Mouse (Mus musculus): ENCODE data around the gene 2210407C18Rik. TPM values are rescaled to one million over a fixed set of nuclear protein-coding genes. Genes with fewer than 3 reads are reported as not detected.

Gene 2210407C18Rik
- total and polyA plus RNA-seq, 3 experiments, result not detected

- no peak overlapping the region for H3K4me3 ChIP-seq (ENCODE audit: control insufficient read depth in 1 of 2, insufficient read depth in 1 of 2, low read depth in 2 of 2, low read length in 2 of 2)
- H3K27me3 ChIP-seq (ENCODE audit: control insufficient read depth in 1 of 2, insufficient read depth in 2 of 2, low read length in 2 of 2), result peaks cover 8 to 38% of the 10 kb centered on the region in 2 experiments
- no peak for TF ChIP-seq MAFK (IDR thresholded peaks at IDR 0.05; ENCODE audit: borderline replicate concordance, low read depth, low read length)
- TF ChIP-seq POLR2AphosphoS5 (IDR thresholded peaks at IDR 0.05; ENCODE audit: borderline replicate concordance, low read depth, low read length), result no peak
- no peak for TF ChIP-seq MAZ (IDR thresholded peaks at IDR 0.05; ENCODE audit: low read depth, low read length)
Measured at GRCm38 (mm10) chr11:58618369-58618768, 2.5 kb upstream of the 2210407C18Rik start.

DNA sequence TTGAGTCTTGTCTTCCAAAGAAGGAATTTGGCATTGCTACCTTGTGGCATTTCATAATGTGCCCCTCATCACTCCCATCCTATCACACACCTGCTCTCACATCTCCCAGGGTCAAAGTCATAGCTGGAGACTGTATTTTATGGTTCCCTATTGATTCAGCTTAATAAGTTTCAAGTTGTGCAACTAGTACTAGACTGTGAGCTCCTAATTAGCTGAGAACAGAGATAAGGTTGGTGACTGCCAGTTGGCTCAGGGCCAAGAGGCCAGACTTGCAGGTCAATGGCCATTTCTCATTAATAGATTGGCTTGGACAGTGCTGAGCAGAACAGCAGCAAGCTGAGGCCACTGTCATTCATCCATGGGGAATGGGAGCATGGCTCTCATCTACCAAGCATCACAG, 1.3 kb downstream of the 2210407C18Rik start:
- H3K79me2 ChIP-seq (ENCODE audit: control insufficient read depth, insufficient read depth, low read length, poor library complexity), result no peaks in the 10 kb centered on the region
- H3K9me3 ChIP-seq (replicated peaks; ENCODE audit: insufficient read depth, low read length), result no peaks in the 10 kb centered on the region
- no peak overlapping the region for H3K27ac ChIP-seq (ENCODE audit: control insufficient read depth, low read depth, low read length)
- no peak overlapping the region for H3K4me3 ChIP-seq (ENCODE audit: control insufficient read depth in 1 of 2, insufficient read depth in 1 of 2, low read depth in 2 of 2, low read length in 2 of 2)
- no peaks in the 10 kb centered on the region for H3K4me1 ChIP-seq (ENCODE audit: control insufficient read depth in 1 of 2, insufficient read depth in 2 of 2, low read length in 2 of 2)
- H3K9ac ChIP-seq (ENCODE audit: control insufficient read depth, low read depth, low read length, poor library complexity, severe bottlenecking), result no peak overlapping the region
- no peaks in the 10 kb centered on the region for H3K36me3 ChIP-seq (ENCODE audit: control insufficient read depth in 1 of 2, insufficient read depth in 2 of 2, low read length in 2 of 2)
- peaks cover 1 to 16% of the 10 kb centered on the region in 2 experiments; a peak in 3 of 4 replicates for H3K27me3 ChIP-seq (ENCODE audit: control insufficient read depth in 1 of 2, insufficient read depth in 2 of 2, low read length in 2 of 2)
- DNase-seq (ENCODE audit: low read depth, low spot score), result no peak
- TF ChIP-seq HCFC1 (IDR thresholded peaks at IDR 0.05; ENCODE audit: low read depth, low read length) (no peak), ZKSCAN1 (IDR thresholded peaks at IDR 0.05; ENCODE audit: low read depth, low read length) (no peak), CHD2 (IDR thresholded peaks at IDR 0.05; ENCODE audit: low read length) (no peak), ETS1 (IDR thresholded peaks at IDR 0.05; ENCODE audit: low read depth, low read length) (no peak), BHLHE40 (IDR thresholded peaks at IDR 0.05; ENCODE audit: borderline replicate concordance, low read depth, low read length) (no peak), ZMIZ1 (IDR thresholded peaks at IDR 0.05; ENCODE audit: low read depth, low read length) (no peak), CTCF (IDR thresholded peaks at IDR 0.05 in 2 of 3, conservative IDR thresholded peaks at IDR 0.05 in 1 of 3; ENCODE audit: control insufficient read depth in 1 of 3, insufficient read depth in 1 of 3, low read depth in 2 of 3, low read length in 3 of 3, poor library complexity in 1 of 3, severe bottlenecking in 1 of 3) (no peak), MAFK (IDR thresholded peaks at IDR 0.05; ENCODE audit: borderline replicate concordance, low read depth, low read length) (no peak), POLR2A (IDR thresholded peaks at IDR 0.05; ENCODE audit: control insufficient read depth in 1 of 2, insufficient read depth in 1 of 2, low read depth in 1 of 2, low read length in 2 of 2, poor library complexity in 1 of 2) (no peak)

More at GRCm38 (mm10) chr11:58618369-58618768, 2.5 kb upstream of the 2210407C18Rik start:
- H3K9me3 ChIP-seq (replicated peaks; ENCODE audit: insufficient read depth, low read length), result no peaks in the 10 kb centered on the region
- no peak overlapping the region for H3K9ac ChIP-seq (ENCODE audit: control insufficient read depth, low read depth, low read length, poor library complexity, severe bottlenecking)
- H3K27ac ChIP-seq (ENCODE audit: control insufficient read depth, low read depth, low read length), result no peak overlapping the region
- H3K4me1 ChIP-seq (ENCODE audit: control insufficient read depth in 1 of 2, insufficient read depth in 2 of 2, low read length in 2 of 2), result no peaks in the 10 kb centered on the region
- H3K79me2 ChIP-seq (ENCODE audit: control insufficient read depth, insufficient read depth, low read length, poor library complexity), result no peaks in the 10 kb centered on the region
- DNase-seq (ENCODE audit: low read depth, low spot score), result no peak
- no peaks in the 10 kb centered on the region for H3K36me3 ChIP-seq (ENCODE audit: control insufficient read depth in 1 of 2, insufficient read depth in 2 of 2, low read length in 2 of 2)

DNA sequence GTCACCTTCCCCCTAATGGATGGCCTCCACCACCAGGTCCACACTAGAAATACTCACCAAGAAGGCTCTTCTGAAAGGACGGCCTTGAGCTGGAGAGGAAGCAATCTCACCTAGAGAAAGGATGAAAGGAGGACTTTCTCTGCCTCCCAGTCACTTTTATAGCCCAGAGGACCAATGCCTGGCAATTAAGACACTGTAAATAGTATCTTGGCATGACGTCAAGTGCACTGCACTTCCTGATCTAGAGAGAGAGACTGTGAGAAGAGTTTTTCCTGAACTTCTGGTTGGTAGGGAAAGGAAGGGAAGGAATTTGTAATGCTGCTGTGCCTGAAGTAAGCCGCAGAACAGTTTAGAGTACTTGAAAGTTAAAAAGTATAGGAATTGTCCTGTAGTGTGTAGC, 2.5 kb downstream of the 2210407C18Rik start:
- no peak for TF ChIP-seq JUND (IDR thresholded peaks at IDR 0.05; ENCODE audit: low read depth, low read length)
- TF ChIP-seq MXI1 (IDR thresholded peaks at IDR 0.05; ENCODE audit: low read depth, low read length), result no peak
- TF ChIP-seq MAFK (IDR thresholded peaks at IDR 0.05; ENCODE audit: borderline replicate concordance, low read depth, low read length), result no peak
- TF ChIP-seq USF2 (IDR thresholded peaks at IDR 0.05; ENCODE audit: borderline replicate concordance in 1 of 2, insufficient read depth in 1 of 2, low read depth in 1 of 2, low read length in 2 of 2), result no peak
- no peak for TF ChIP-seq TAL1 (IDR thresholded peaks at IDR 0.05; ENCODE audit: low read length)
- no peak for TF ChIP-seq SMC3 (IDR thresholded peaks at IDR 0.05; ENCODE audit: low read depth, low read length)
- no peak for TF ChIP-seq ETS1 (IDR thresholded peaks at IDR 0.05; ENCODE audit: low read depth, low read length)
- TF ChIP-seq USF1 (IDR thresholded peaks at IDR 0.05; ENCODE audit: low read depth, low read length), result no peak
- no peak for TF ChIP-seq BHLHE40 (IDR thresholded peaks at IDR 0.05; ENCODE audit: borderline replicate concordance, low read depth, low read length)
- TF ChIP-seq CTCF (IDR thresholded peaks at IDR 0.05 in 2 of 3, conservative IDR thresholded peaks at IDR 0.05 in 1 of 3; ENCODE audit: control insufficient read depth in 1 of 3, insufficient read depth in 1 of 3, low read depth in 2 of 3, low read length in 3 of 3, poor library complexity in 1 of 3, severe bottlenecking in 1 of 3), result no peak
- TF ChIP-seq NRF1 (IDR thresholded peaks at IDR 0.05; ENCODE audit: insufficient read depth, low read depth, low read length, poor library complexity, severe bottlenecking), result no peak
- no peak for TF ChIP-seq ZMIZ1 (IDR thresholded peaks at IDR 0.05; ENCODE audit: low read depth, low read length)

More for the DNA sequence above, 2.5 kb downstream of the 2210407C18Rik start:
- Histone ChIP-seq H3K79me2 (ENCODE audit: control insufficient read depth, insufficient read depth, low read length, poor library complexity) (no peaks in the 10 kb centered on the region), H3K4me3 (ENCODE audit: control insufficient read depth in 1 of 2, insufficient read depth in 1 of 2, low read depth in 2 of 2, low read length in 2 of 2) (no peak overlapping the region), H3K4me1 (ENCODE audit: control insufficient read depth in 1 of 2, insufficient read depth in 2 of 2, low read length in 2 of 2) (no peaks in the 10 kb centered on the region), H3K36me3 (ENCODE audit: control insufficient read depth in 1 of 2, insufficient read depth in 2 of 2, low read length in 2 of 2) (no peaks in the 10 kb centered on the region), H3K9ac (ENCODE audit: control insufficient read depth, low read depth, low read length, poor library complexity, severe bottlenecking) (no peak overlapping the region), H3K27ac (ENCODE audit: control insufficient read depth, low read depth, low read length) (no peak overlapping the region), H3K9me3 (replicated peaks; ENCODE audit: insufficient read depth, low read length) (no peaks in the 10 kb centered on the region), H3K27me3 (ENCODE audit: control insufficient read depth in 1 of 2, insufficient read depth in 2 of 2, low read length in 2 of 2) (peaks cover 1 to 11% of the 10 kb centered on the region in 2 experiments; a peak in 3 of 4 replicates)
- no peak for DNase-seq (ENCODE audit: low read depth, low spot score)

All from MEL (cell line).